Mouse (Mus musculus) bone marrow macrophage, adult 2 months (primary cell): Measurements from ENCODE around the gene Zkscan17.

Source experiments
- CTCF ChIP-seq: IDR thresholded peaks from 2 replicates; pipeline ENCODE4 v1.5.1; 2012; ENCODE audit warnings: low read depth, mild to moderate bottlenecking, low read length, moderate library complexity
- POLR2A ChIP-seq: IDR thresholded peaks from 2 replicates; pipeline ENCODE4 v1.6.1; 2012; ENCODE audit warnings: mild to moderate bottlenecking, low read depth, low read length, borderline replicate concordance

DNA sequence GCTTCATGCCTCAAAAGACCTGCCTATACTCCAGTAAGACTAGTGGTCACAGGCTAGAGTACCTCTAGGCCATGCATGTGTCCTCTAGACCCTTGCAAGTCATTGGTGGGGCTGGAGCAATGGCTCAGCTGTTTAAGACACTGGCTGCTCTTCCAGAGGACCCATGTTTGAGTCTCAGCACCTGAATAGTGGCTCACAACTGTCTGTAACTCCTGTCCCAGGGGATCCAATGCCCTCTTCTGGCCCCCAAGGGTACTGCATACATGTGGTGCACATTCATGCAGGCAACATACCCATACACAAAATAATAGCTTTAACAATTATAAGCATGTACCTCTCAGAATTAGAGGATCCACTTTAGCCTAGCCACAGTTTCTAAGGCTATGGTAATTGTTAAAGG lies 83.4 kb downstream of the Zkscan17 start:
- TF ChIP-seq CTCF, result 0 out of 2 replicates have a peak, but pooled peaks have one; percentile 16
- no peak for TF ChIP-seq POLR2A
